26 mouse cellular contexts compared by ENCODE assay signal in genomic region chr8:97860201-97860600, GRCm38 (mm10).
"Had no signal": no experiment of that assay in that cellular context is flagged by ENCODE, and none has a peak within 500 bp of the region (broad histone marks: within the 10 kb centered on the region; RNA-seq: fewer than 3 reads in every experiment).

No protein-coding gene starts in this region.

- DNase-seq: gastrocnemius, postnatal 14 days; gastrocnemius, postnatal 36 days; heart, adult 11 months; heart, adult 2 months; heart, postnatal 14 days; heart, postnatal 36 days; kidney, adult 11 months; kidney, adult 2 months; kidney, adult 9 months; kidney, postnatal 14 days; kidney, postnatal 36 days; layer of hippocampus, adult 9-11 months; liver had no signal

- H3K9me3 ChIP-seq: heart, embryonic 13.5 days; heart, embryonic 15.5 days; hindbrain, embryonic 13.5 days; hindbrain, embryonic 15.5 days; kidney, embryonic 15.5 days; limb, embryonic 10.5 days; limb, embryonic 12.5 days had no signal

- H3K27me3 ChIP-seq: heart, embryonic 13.5 days; heart, embryonic 15.5 days; hindbrain, embryonic 13.5 days; hindbrain, embryonic 15.5 days; kidney, embryonic 15.5 days; limb, embryonic 12.5 days had no signal

- H3K4me2 ChIP-seq: heart, embryonic 11.5 days; heart, embryonic 13.5 days; heart, embryonic 15.5 days; hindbrain, embryonic 13.5 days; hindbrain, embryonic 15.5 days; kidney, embryonic 15.5 days; limb, embryonic 12.5 days; liver, embryonic 11.5 days had no signal

- ATAC-seq: hindbrain, postnatal 0 days; intestine, embryonic 16.5 days had no signal

- H3K36me3 ChIP-seq: heart, embryonic 13.5 days; heart, embryonic 15.5 days; hindbrain, embryonic 13.5 days; hindbrain, embryonic 15.5 days; kidney, embryonic 15.5 days; limb, embryonic 10.5 days; limb, embryonic 12.5 days had no signal

- H3K4me1 ChIP-seq: heart, embryonic 13.5 days; heart, embryonic 15.5 days; hindbrain, embryonic 13.5 days; hindbrain, embryonic 15.5 days; kidney, embryonic 15.5 days; limb, embryonic 10.5 days; limb, embryonic 12.5 days had no signal

- H3K9ac ChIP-seq: heart, embryonic 13.5 days; heart, embryonic 15.5 days; hindbrain, embryonic 13.5 days; hindbrain, embryonic 15.5 days; kidney, embryonic 15.5 days; limb, embryonic 12.5 days had no signal

- H3K27ac ChIP-seq: heart, adult 2 months; heart, embryonic 13.5 days; heart, embryonic 15.5 days; hindbrain, embryonic 13.5 days; hindbrain, embryonic 15.5 days; hindbrain, postnatal 0 days; kidney, embryonic 15.5 days; kidney, postnatal 0 days; left cerebral cortex, adult 2 months; limb, embryonic 10.5 days; limb, embryonic 12.5 days had no signal

- H3K4me3 ChIP-seq: heart, adult 2 months; heart, embryonic 13.5 days; heart, embryonic 15.5 days; hindbrain, embryonic 13.5 days; hindbrain, embryonic 15.5 days; kidney, embryonic 15.5 days; left cerebral cortex, adult 2 months; limb, embryonic 10.5 days; limb, embryonic 12.5 days had no signal
